Mouse (Mus musculus) embryonic fibroblast, embryonic 13.5 days (primary cell): Measurements from ENCODE around the gene Ggact.

Experiments used
- CTCF ChIP-seq: IDR thresholded peaks from 2 replicates; pipeline ENCODE4 v1.5.1; 2011; ENCODE audit warnings: mild to moderate bottlenecking, control low read depth, low read length, moderate library complexity, borderline replicate concordance; ENCODE audit not compliant: insufficient read depth
- POLR2A ChIP-seq: IDR thresholded peaks from 2 replicates; pipeline ENCODE4 v1.6.1; 2011; ENCODE audit warnings: low read depth, mild to moderate bottlenecking, control low read depth, low read length, moderate library complexity

DNA sequence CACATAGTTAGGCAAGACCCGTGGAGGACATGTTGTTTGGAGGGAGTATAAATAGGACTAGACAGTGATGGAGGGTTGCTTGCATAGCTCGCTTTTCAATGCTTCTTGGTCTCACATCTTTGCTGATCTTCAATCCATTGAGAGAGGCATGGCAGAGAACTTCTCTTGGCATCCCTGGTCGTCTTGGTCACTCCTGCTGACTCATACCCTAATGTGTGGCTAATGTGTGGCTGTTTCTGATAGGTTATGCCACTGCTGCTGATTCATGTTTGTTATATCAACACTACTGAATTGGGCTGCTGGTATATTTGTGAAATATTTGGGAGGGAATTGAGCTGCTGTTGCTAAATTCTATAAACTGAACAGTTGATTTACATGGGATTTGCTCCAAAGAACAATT is 79.9 kb downstream of the Ggact start:
- TF ChIP-seq CTCF, result no peak
- no peak for TF ChIP-seq POLR2A
